Mouse (Mus musculus): ENCODE data around the gene Alkbh8.
"Not testable (repeated sequence)": the region's sequence is repeated elsewhere in the genome, so short reads cannot be mapped to it uniquely, and the experiment has no call there.

Gene Alkbh8

GRCm38 (mm10) chr9:3334962-3335767 lies at the start of gene Alkbh8:
Gene Alkbh8, plus strand, starts transcription at chr9:3335140.
- DNase-seq (ENCODE audit: low spot score): peak; percentile 83

GRCm38 (mm10) chr9:3309292-3309836 lies 25.6 kb upstream of the Alkbh8 start:
- no peak for DNase-seq (ENCODE audit: low spot score)

GRCm38 (mm10) chr9:3310016-3310415 lies 24.9 kb upstream of the Alkbh8 start:
- no peak for DNase-seq (ENCODE audit: low spot score)

- DNase-seq (ENCODE audit: low spot score): not testable (repeated sequence)
These were observed 7.4 kb upstream of the Alkbh8 start for GRCm38 (mm10) chr9:3327342-3328053.

- peak; percentile 79 for DNase-seq (ENCODE audit: low spot score)
These were observed 6.8 kb upstream of the Alkbh8 start for GRCm38 (mm10) chr9:3328054-3328595.

- DNase-seq (ENCODE audit: low spot score): no peak
These were observed 4.6 kb upstream of the Alkbh8 start for GRCm38 (mm10) chr9:3330319-3330718.

GRCm38 (mm10) chr9:3330737-3331384 lies 4.1 kb upstream of the Alkbh8 start:
- DNase-seq (ENCODE audit: low spot score): peak; percentile 76

GRCm38 (mm10) chr9:3336661-3337060 lies 1.7 kb downstream of the Alkbh8 start:
- DNase-seq (ENCODE audit: low spot score): no peak

- no peak for DNase-seq (ENCODE audit: low spot score)
These were observed 10.2 kb downstream of the Alkbh8 start for GRCm38 (mm10) chr9:3345136-3345535.

GRCm38 (mm10) chr9:3345967-3346366 lies 11.0 kb downstream of the Alkbh8 start:
- DNase-seq (ENCODE audit: low spot score): peak; percentile 52

GRCm38 (mm10) chr9:3350056-3350455 lies 15.1 kb downstream of the Alkbh8 start:
- no peak for DNase-seq (ENCODE audit: low spot score)

GRCm38 (mm10) chr9:3376323-3376722 lies 41.4 kb downstream of the Alkbh8 start:
- not testable (repeated sequence) for DNase-seq (ENCODE audit: low spot score)

GRCm38 (mm10) chr9:3403251-3404208 lies 68.6 kb downstream of the Alkbh8 start, which contains the start of gene Cwf19l2:
Gene Cwf19l2, plus strand, starts transcription at chr9:3403592.
- peak; percentile 88 for DNase-seq (ENCODE audit: low spot score)

GRCm38 (mm10) chr9:3404372-3404771 lies 69.4 kb downstream of the Alkbh8 start:
- DNase-seq (ENCODE audit: low spot score): peak; percentile 55

GRCm38 (mm10) chr9:3439555-3440300 lies 104.8 kb downstream of the Alkbh8 start:
- not testable (repeated sequence) for DNase-seq (ENCODE audit: low spot score)

Measured in c-Kit-positive CD71-positive TER-119-positive erythroid progenitor cells, embryonic 14.5 days (primary cell).